10 mouse cellular contexts compared by ENCODE assay signal in the genomic region with DNA sequence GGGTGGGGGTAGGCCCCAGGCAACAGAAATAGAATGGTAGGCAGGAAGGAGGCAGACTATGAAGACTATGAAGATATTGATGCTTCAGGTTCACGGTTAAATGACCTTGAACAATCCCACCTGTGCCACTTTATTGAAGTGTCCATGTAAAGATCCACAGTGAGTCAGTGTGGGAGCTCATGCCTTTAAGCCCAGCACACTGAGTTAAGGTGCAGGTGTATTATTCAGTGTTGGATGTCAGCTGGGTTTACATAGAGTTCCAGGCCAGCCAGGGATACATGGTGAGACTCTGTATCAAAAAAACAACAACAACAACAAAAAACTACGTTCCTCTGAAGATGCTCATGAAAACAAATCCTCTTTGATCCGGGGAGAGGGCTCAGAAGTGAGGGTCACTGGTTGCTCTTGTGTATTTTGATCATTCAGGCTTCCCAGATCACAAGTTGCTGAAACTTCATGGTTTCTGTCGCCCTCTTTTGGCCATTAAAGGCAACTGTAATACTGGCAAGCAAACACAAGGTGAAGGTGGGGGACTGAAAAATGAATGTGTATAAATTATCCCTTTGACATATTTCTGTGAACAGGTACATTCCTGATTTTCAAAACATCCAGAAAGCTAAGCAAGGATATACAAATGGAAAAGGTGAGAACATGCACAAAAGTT. TPM values are rescaled to one million over a fixed set of nuclear protein-coding genes. Genes with fewer than 3 reads are reported as not detected.
DNase-seq lines count a peak whose midpoint lies in the region; ATAC-seq and TF ChIP-seq lines count a peak whose summit lies in the region.
"Had no signal": no experiment of that assay in that cellular context is flagged by ENCODE, and none has a peak within 500 bp of the region (broad histone marks: within the 10 kb centered on the region; RNA-seq: fewer than 3 reads in every experiment).

No protein-coding gene starts in this region.

- H3K36me3 ChIP-seq in embryonic facial prominence, embryonic 11.5 days (replicated peaks; ENCODE audit: control insufficient read depth, insufficient read depth, low read depth, low read length) = no peaks in the 10 kb centered on the region
- no peaks in the 10 kb centered on the region for H3K36me3 ChIP-seq in kidney, postnatal 0 days (ENCODE audit: insufficient read depth, low read length)
- H3K36me3 ChIP-seq in midbrain, embryonic 13.5 days = no peaks in the 10 kb centered on the region

- ATAC-seq in cerebellum, adult (ENCODE audit: insufficient number of reproducible peaks, low FRiP score, low TSS enrichment) = no peak
- ATAC-seq in embryonic facial prominence, embryonic 11.5 days (replicated peaks; ENCODE audit: insufficient number of reproducible peaks, low FRiP score, low TSS enrichment, low read depth) = no peak
- no peak for ATAC-seq in kidney, postnatal 0 days (replicated peaks; ENCODE audit: low FRiP score, low read depth)
- ATAC-seq in midbrain, embryonic 13.5 days = peak; percentile 45

- TF ChIP-seq CTCF in kidney, postnatal 0 days (IDR thresholded peaks at IDR 0.05; ENCODE audit: low read depth) = peak; percentile 86

- H3K27ac ChIP-seq in embryonic facial prominence, embryonic 11.5 days (replicated peaks; ENCODE audit: low read depth, low read length) = no peak overlapping the region
- no peak overlapping the region for H3K27ac ChIP-seq in kidney, postnatal 0 days
- no peak overlapping the region for H3K27ac ChIP-seq in midbrain, embryonic 13.5 days

- H3K27me3 ChIP-seq in embryonic facial prominence, embryonic 11.5 days (ENCODE audit: control insufficient read depth, insufficient read depth, low read length) = no peaks in the 10 kb centered on the region
- no peaks in the 10 kb centered on the region for H3K27me3 ChIP-seq in kidney, postnatal 0 days (ENCODE audit: insufficient read depth, low read length)
- no peaks in the 10 kb centered on the region for H3K27me3 ChIP-seq in midbrain, embryonic 13.5 days

- WGBS in embryonic facial prominence, embryonic 11.5 days = 25% methylated on average over 4 of the region's 4 CpGs
- 22% methylated on average over 4 of the region's 4 CpGs for WGBS in kidney, postnatal 0 days
- WGBS in midbrain, embryonic 13.5 days = 22% methylated on average over 4 of the region's 4 CpGs

- no peak overlapping the region for H3K4me2 ChIP-seq in embryonic facial prominence, embryonic 11.5 days (ENCODE audit: low read depth, low read length)
- no peak overlapping the region for H3K4me2 ChIP-seq in kidney, postnatal 0 days (ENCODE audit: low read length)
- H3K4me2 ChIP-seq in midbrain, embryonic 13.5 days (replicated peaks) = no peak overlapping the region

- DNase-seq in cerebellum, adult 11 months = peak; percentile 12
- DNase-seq in urinary bladder, postnatal 14 days (ENCODE audit: low spot score) = peak; percentile 6
- no peak for DNase-seq in urinary bladder, postnatal 25 days (ENCODE audit: low spot score)
- DNase-seq in embryonic facial prominence, embryonic 11.5 days (ENCODE audit: low spot score) = peak; percentile 74
- DNase-seq in kidney, postnatal 0 days (ENCODE audit: low spot score) = peak; percentile 70
- DNase-seq in spleen, adult 18-20 months = no peak

- H3K9ac ChIP-seq in embryonic facial prominence, embryonic 11.5 days (replicated peaks; ENCODE audit: low read length) = no peak overlapping the region
- H3K9ac ChIP-seq in kidney, postnatal 0 days (ENCODE audit: low read depth, low read length) = no peak overlapping the region
- no peak overlapping the region for H3K9ac ChIP-seq in midbrain, embryonic 13.5 days (replicated peaks)

- H3K4me1 ChIP-seq in embryonic facial prominence, embryonic 11.5 days (ENCODE audit: control insufficient read depth, insufficient read depth, low read length) = no peaks in the 10 kb centered on the region
- no peaks in the 10 kb centered on the region for H3K4me1 ChIP-seq in kidney, postnatal 0 days (replicated peaks; ENCODE audit: insufficient read depth, low read length)
- H3K4me1 ChIP-seq in midbrain, embryonic 13.5 days (replicated peaks) = no peaks in the 10 kb centered on the region

- H3K4me3 ChIP-seq in embryonic facial prominence, embryonic 11.5 days (ENCODE audit: low read depth, low read length) = no peak overlapping the region
- no peak overlapping the region for H3K4me3 ChIP-seq in kidney, postnatal 0 days (replicated peaks; ENCODE audit: low read depth, low read length)
- no peak overlapping the region for H3K4me3 ChIP-seq in midbrain, embryonic 13.5 days (replicated peaks)

- H3K9me3 ChIP-seq in embryonic facial prominence, embryonic 11.5 days (replicated peaks; ENCODE audit: control insufficient read depth, low read length) = no peaks in the 10 kb centered on the region
- H3K9me3 ChIP-seq in kidney, postnatal 0 days (replicated peaks; ENCODE audit: low read length) = no peaks in the 10 kb centered on the region
- no peaks in the 10 kb centered on the region for H3K9me3 ChIP-seq in midbrain, embryonic 13.5 days

RNA-seq across cellular contexts. Expression of a gene that starts 43.9 kb away (rescaled TPM):
- not detected in 2 replicates for polyA plus RNA-seq in embryonic facial prominence, embryonic 11.5 days (2014; fragmentation: Nextera tagmentation; extraction: Ambion mirVana)
- polyA plus RNA-seq in kidney, postnatal 0 days (2015; fragmentation: Nextera tagmentation; extraction: Ambion mirVana) = not detected in 2 replicates
- polyA plus RNA-seq in midbrain, embryonic 13.5 days (2015; fragmentation: Nextera tagmentation; extraction: Ambion mirVana) = not detected in 2 replicates
- polyA plus RNA-seq: intestine, embryonic 14.5 days; small intestine, adult 2 months had no signal

RNA-seq across cellular contexts. Expression of a gene that starts 50.0 kb away (rescaled TPM):
- not detected in 2 replicates for polyA plus RNA-seq in embryonic facial prominence, embryonic 11.5 days (2014; fragmentation: Nextera tagmentation; extraction: Ambion mirVana)
- polyA plus RNA-seq in kidney, postnatal 0 days (2015; fragmentation: Nextera tagmentation; extraction: Ambion mirVana) = not detected in 2 replicates
- polyA plus RNA-seq in midbrain, embryonic 13.5 days (2015; fragmentation: Nextera tagmentation; extraction: Ambion mirVana) = not detected in 2 replicates
- polyA plus RNA-seq: intestine, embryonic 14.5 days; small intestine, adult 2 months had no signal

Comparison
In these comparisons a context has a peak if more than half of its experiments do, and no peak if none do; other contexts are left out.
1. DNase-seq: peak in cerebellum, adult 11 months (single experiment), urinary bladder, postnatal 14 days (single experiment), embryonic facial prominence, embryonic 11.5 days (single experiment) and kidney, postnatal 0 days (single experiment); none in urinary bladder, postnatal 25 days (single experiment) and spleen, adult 18-20 months (0 of 2).